In genomic region chr10:81303761-81304160, GRCm38 (mm10) we compare ENCODE assay signal across 11 mouse cellular contexts. TPM values are rescaled to one million over a fixed set of nuclear protein-coding genes. Genes with fewer than 3 reads are reported as not detected.
DNase-seq lines count a peak whose midpoint lies in the region; ATAC-seq lines count a peak whose summit lies in the region.
"Had no signal": no experiment of that assay in that cellular context is flagged by ENCODE, and none has a peak within 500 bp of the region (broad histone marks: within the 10 kb centered on the region; RNA-seq: fewer than 3 reads in every experiment).

No protein-coding gene starts in this region.

- H3K9ac ChIP-seq in heart, embryonic 12.5 days, result 0 out of 2 replicates have a peak overlapping the region, but pooled peaks have one; percentile 28
- H3K9ac ChIP-seq in stomach, embryonic 15.5 days, result no peak overlapping the region

- peaks cover 36% of the 10 kb centered on the region for H3K36me3 ChIP-seq in heart, embryonic 12.5 days
- peaks cover 32% of the 10 kb centered on the region for H3K36me3 ChIP-seq in stomach, embryonic 15.5 days

- no peaks in the 10 kb centered on the region for H3K27me3 ChIP-seq in heart, embryonic 12.5 days (replicated peaks)
- H3K27me3 ChIP-seq in stomach, embryonic 15.5 days (replicated peaks), result no peaks in the 10 kb centered on the region

- no peaks in the 10 kb centered on the region for H3K9me3 ChIP-seq in heart, embryonic 12.5 days (replicated peaks)
- no peaks in the 10 kb centered on the region for H3K9me3 ChIP-seq in stomach, embryonic 15.5 days

- 66% methylated on average over 7 of the region's 7 CpGs for WGBS in heart, embryonic 12.5 days
- 65% methylated on average over 7 of the region's 7 CpGs for whole genome bisulfite sequencing in stomach, embryonic 15.5 days

- H3K27ac ChIP-seq in heart, embryonic 12.5 days (ENCODE audit: poor library complexity, severe bottlenecking), result no peak overlapping the region
- 0 out of 2 replicates have a peak overlapping the region, but pooled peaks have one; percentile 52 for H3K27ac ChIP-seq in stomach, embryonic 15.5 days

- peaks cover 61% of the 10 kb centered on the region for H3K4me1 ChIP-seq in heart, embryonic 12.5 days (replicated peaks)
- peaks cover 35% of the 10 kb centered on the region for H3K4me1 ChIP-seq in stomach, embryonic 15.5 days

- no peak overlapping the region for H3K4me3 ChIP-seq in heart, embryonic 12.5 days
- no peak overlapping the region for H3K4me3 ChIP-seq in stomach, embryonic 15.5 days (replicated peaks)

- H3K4me2 ChIP-seq in heart, embryonic 12.5 days, result no peak overlapping the region
- no peak overlapping the region for H3K4me2 ChIP-seq in stomach, embryonic 15.5 days

- ATAC-seq in heart, embryonic 12.5 days (ENCODE audit: insufficient number of reproducible peaks, low FRiP score), result no peak
- peak; percentile 78 for ATAC-seq in CD4-positive, CD25-positive, alpha-beta regulatory T cell, adult 4 months
- ATAC-seq in inflammation-experienced regulatory T-cells, adult 6 months, result peak; percentile 66
- ATAC-seq in stomach, embryonic 15.5 days (ENCODE audit: insufficient read depth, low FRiP score, low read depth), result no peak

- no peak for DNase-seq in heart, adult 9 months (ENCODE audit: low spot score in 2 of 2)
- DNase-seq in layer of hippocampus, adult 9-10 months (ENCODE audit: low spot score), result no peak
- no peak for DNase-seq in cerebellum, adult 11 months
- DNase-seq in adrenal gland, adult 2 months, result no peak
- DNase-seq: kidney, adult 8-10 months; left cerebral cortex, postnatal 4 days; midbrain, embryonic 14.5 days had no signal

RNA-seq across cellular contexts. Expression of gene Pip5k1c, which starts 11.0 kb away (rescaled TPM):
- polyA plus RNA-seq in heart, embryonic 12.5 days (2016; fragmentation: Nextera tagmentation; extraction: Ambion mirVana), result 41.1 and 43.4 TPM in 2 replicates
- 10 to 100 TPM; 14.6 to 15.1 TPM for polyA plus RNA-seq in CD4-positive, CD25-positive, alpha-beta regulatory T cell, adult 4 months (2017; shearing (Covaris generic))
- 10 to 100 TPM; 10.7 to 15.9 (median 14.4) TPM for polyA plus RNA-seq in inflammation-experienced regulatory T-cells, adult 6 months (2017; shearing (Covaris generic))
- polyA plus RNA-seq in stomach, embryonic 15.5 days (2015; fragmentation: Nextera tagmentation; extraction: Ambion mirVana), result 43.1 and 47.6 TPM in 2 replicates
- total RNA-seq in adrenal gland, adult 2 months (2021), result 10 to 100 TPM; 34.3 to 44.6 TPM
- 71.0 and 72.8 TPM in 2 replicates for polyA plus RNA-seq in adrenal gland, adult 2 months (2012; rRNA removed)

RNA-seq across cellular contexts. Expression of gene Tjp3, which starts 12.4 kb away (rescaled TPM):
- polyA plus RNA-seq in heart, embryonic 12.5 days (2016; fragmentation: Nextera tagmentation; extraction: Ambion mirVana), result 1.7 and 2.3 TPM in 2 replicates
- 1 to 10 TPM; 2.4 to 2.6 TPM for polyA plus RNA-seq in CD4-positive, CD25-positive, alpha-beta regulatory T cell, adult 4 months (2017; shearing (Covaris generic))
- polyA plus RNA-seq in inflammation-experienced regulatory T-cells, adult 6 months (2017; shearing (Covaris generic)), result 1 to 10 TPM; 1.7 to 3.2 (median 1.9) TPM
- polyA plus RNA-seq in stomach, embryonic 15.5 days (2015; fragmentation: Nextera tagmentation; extraction: Ambion mirVana), result 32.6 and 38.7 TPM in 2 replicates
- under 1 TPM; 0.41 to 0.92 TPM for total RNA-seq in adrenal gland, adult 2 months (2021)
- 0.52 and 0.72 TPM in 2 replicates for polyA plus RNA-seq in adrenal gland, adult 2 months (2012; rRNA removed)

RNA-seq across cellular contexts. Expression of gene Cactin, which starts 17.1 kb away (rescaled TPM):
- polyA plus RNA-seq in heart, embryonic 12.5 days (2016; fragmentation: Nextera tagmentation; extraction: Ambion mirVana), result 37.3 and 40.3 TPM in 2 replicates
- polyA plus RNA-seq in CD4-positive, CD25-positive, alpha-beta regulatory T cell, adult 4 months (2017; shearing (Covaris generic)), result 1 to 10 TPM; 4.2 to 4.7 TPM
- 1 to 10 TPM; 2.9 to 6.5 (median 4.1) TPM for polyA plus RNA-seq in inflammation-experienced regulatory T-cells, adult 6 months (2017; shearing (Covaris generic))
- polyA plus RNA-seq in stomach, embryonic 15.5 days (2015; fragmentation: Nextera tagmentation; extraction: Ambion mirVana), result 40.5 and 40.9 TPM in 2 replicates
- total RNA-seq in adrenal gland, adult 2 months (2021), result 10 to 100 TPM; 32.6 to 40.3 TPM
- polyA plus RNA-seq in adrenal gland, adult 2 months (2012; rRNA removed), result 35.5 and 37.4 TPM in 2 replicates

RNA-seq across cellular contexts. Expression of gene Tbxa2r, which starts 24.8 kb away (rescaled TPM):
- 13.4 TPM in 2 replicates for polyA plus RNA-seq in heart, embryonic 12.5 days (2016; fragmentation: Nextera tagmentation; extraction: Ambion mirVana)
- polyA plus RNA-seq in CD4-positive, CD25-positive, alpha-beta regulatory T cell, adult 4 months (2017; shearing (Covaris generic)), result 10 to 100 TPM; 19.3 to 22.0 TPM
- 10 to 100 TPM in 2 of 3 experiments, 1 to 10 TPM in 1; 10.0 to 21.7 (median 17.0) TPM for polyA plus RNA-seq in inflammation-experienced regulatory T-cells, adult 6 months (2017; shearing (Covaris generic))
- 23.5 and 25.3 TPM in 2 replicates for polyA plus RNA-seq in stomach, embryonic 15.5 days (2015; fragmentation: Nextera tagmentation; extraction: Ambion mirVana)
- total RNA-seq in adrenal gland, adult 2 months (2021), result 10 to 100 TPM; 33.2 to 45.4 TPM
- polyA plus RNA-seq in adrenal gland, adult 2 months (2012; rRNA removed), result 137 and 154 TPM in 2 replicates

RNA-seq across cellular contexts. Expression of gene Apba3, which starts 37.0 kb away (rescaled TPM):
- polyA plus RNA-seq in heart, embryonic 12.5 days (2016; fragmentation: Nextera tagmentation; extraction: Ambion mirVana), result 43.3 and 46.1 TPM in 2 replicates
- polyA plus RNA-seq in CD4-positive, CD25-positive, alpha-beta regulatory T cell, adult 4 months (2017; shearing (Covaris generic)), result 10 to 100 TPM; 12.5 to 14.8 TPM
- polyA plus RNA-seq in inflammation-experienced regulatory T-cells, adult 6 months (2017; shearing (Covaris generic)), result 10 to 100 TPM in 2 of 3 experiments, 1 to 10 TPM in 1; 9.9 to 12.4 (median 12.3) TPM
- 54.4 and 58.1 TPM in 2 replicates for polyA plus RNA-seq in stomach, embryonic 15.5 days (2015; fragmentation: Nextera tagmentation; extraction: Ambion mirVana)
- total RNA-seq in adrenal gland, adult 2 months (2021), result 100 to 1,000 TPM in 1 of 2 experiments, 10 to 100 TPM in 1; 83.5 to 121 TPM
- polyA plus RNA-seq in adrenal gland, adult 2 months (2012; rRNA removed), result 165 and 188 TPM in 2 replicates

Comparison
In these comparisons a context has a peak if more than half of its experiments do, and no peak if none do; other contexts are left out.
1. ATAC-seq: peak in CD4-positive, CD25-positive, alpha-beta regulatory T cell, adult 4 months (single experiment) and inflammation-experienced regulatory T-cells, adult 6 months (single experiment); none in heart, embryonic 12.5 days (single experiment) and stomach, embryonic 15.5 days (single experiment).